ENCODE assay signal across 7 mouse cellular contexts in genomic region chr9:123480253-123480921, GRCm38 (mm10). TPM values are rescaled to one million over a fixed set of nuclear protein-coding genes. Genes with fewer than 3 reads are reported as not detected.
DNase-seq lines count a peak whose midpoint lies in the region; ATAC-seq and TF ChIP-seq lines count a peak whose summit lies in the region.

No protein-coding gene starts in this region.

- no peaks in the 10 kb centered on the region for H3K27me3 ChIP-seq in C2C12 (ENCODE audit: control insufficient read depth, insufficient read depth, insufficient read length)
- H3K27me3 ChIP-seq in hindbrain, embryonic 13.5 days: no peaks in the 10 kb centered on the region
- H3K27me3 ChIP-seq in lung, embryonic 14.5 days (ENCODE audit: insufficient read depth, low read length): no peaks in the 10 kb centered on the region

- H3K9ac ChIP-seq in hindbrain, embryonic 13.5 days: peak overlapping the region; percentile 71; the same call in 1 of the 2 replicates
- peak overlapping the region; percentile 76 for H3K9ac ChIP-seq in lung, embryonic 14.5 days

- H3K79me3 ChIP-seq in C2C12 (ENCODE audit: low read depth): peaks cover 64% of the 10 kb centered on the region

- WGBS in hindbrain, embryonic 13.5 days: 84% methylated on average over 18 of the region's 18 CpGs
- 46% methylated on average over 18 of the region's 18 CpGs for WGBS in lung, embryonic 14.5 days
- WGBS in olfactory bulb, adult 2 months: 78% methylated on average over 18 of the region's 18 CpGs

- H3K4me1 ChIP-seq in brown adipose tissue, adult 24 weeks (ENCODE audit: control insufficient read depth, insufficient read depth, insufficient read length, low read length): peaks cover 36% of the 10 kb centered on the region
- peaks cover 51% of the 10 kb centered on the region for H3K4me1 ChIP-seq in hindbrain, embryonic 13.5 days (replicated peaks)
- peaks cover 31% of the 10 kb centered on the region for H3K4me1 ChIP-seq in lung, embryonic 14.5 days (ENCODE audit: insufficient read depth)
- H3K4me1 ChIP-seq in olfactory bulb, adult 2 months (ENCODE audit: control insufficient read depth, insufficient read depth, low read length): peaks cover 10% of the 10 kb centered on the region

- ATAC-seq in hindbrain, embryonic 13.5 days (ENCODE audit: low FRiP score): no peak
- no peak for ATAC-seq in lung, embryonic 14.5 days (ENCODE audit: insufficient read depth)

- H3K36me3 ChIP-seq in C2C12 (ENCODE audit: control insufficient read depth, insufficient read depth): peaks cover 31% of the 10 kb centered on the region
- H3K36me3 ChIP-seq in hindbrain, embryonic 13.5 days: no peaks in the 10 kb centered on the region
- peaks cover 36% of the 10 kb centered on the region for H3K36me3 ChIP-seq in lung, embryonic 14.5 days (ENCODE audit: insufficient read depth)

- peak overlapping the region; percentile 63 for H3K4me2 ChIP-seq in hindbrain, embryonic 13.5 days
- peak overlapping the region; percentile 98 for H3K4me2 ChIP-seq in lung, embryonic 14.5 days

- peak; percentile 68 for DNase-seq in lung, embryonic 14.5 days
- no peak for DNase-seq in frontal cortex, postnatal 36 days (ENCODE audit: low spot score in 2 of 2)
- DNase-seq in testis, postnatal 10 days (ENCODE audit: low spot score): no peak

- H3ac ChIP-seq in C2C12 (ENCODE audit: control insufficient read depth, insufficient read length, low read depth): peak overlapping the region; percentile 21

- no peak for TF ChIP-seq POLR2A in olfactory bulb, adult 2 months (IDR thresholded peaks at IDR 0.05; ENCODE audit: insufficient read depth, low read depth, low read length)

- H3K4me3 ChIP-seq in C2C12 (ENCODE audit: insufficient read depth, poor library complexity, severe bottlenecking): peak overlapping the region; percentile 57
- H3K4me3 ChIP-seq in brown adipose tissue, adult 24 weeks (ENCODE audit: insufficient read depth, low read depth, low read length): peak overlapping the region; percentile 89
- peak overlapping the region; percentile 8; the same call in 1 of the 2 replicates for H3K4me3 ChIP-seq in hindbrain, embryonic 13.5 days
- peak overlapping the region; percentile 70 for H3K4me3 ChIP-seq in lung, embryonic 14.5 days (ENCODE audit: low read depth, low read length)
- peak overlapping the region; percentile 58; the same call in 1 of the 2 replicates for H3K4me3 ChIP-seq in olfactory bulb, adult 2 months (ENCODE audit: insufficient read depth, low read depth, low read length)

- TF ChIP-seq CTCF in C2C12 (IDR thresholded peaks at IDR 0.05; ENCODE audit: control insufficient read depth, insufficient read depth, insufficient read length): no peak
- no peak for TF ChIP-seq CTCF in lung, embryonic 14.5 days (IDR thresholded peaks at IDR 0.05; ENCODE audit: low read depth)
- no peak for TF ChIP-seq CTCF in olfactory bulb, adult 2 months (IDR thresholded peaks at IDR 0.05; ENCODE audit: insufficient read depth, low read depth, low read length)

- peaks cover 69% of the 10 kb centered on the region for H3K79me2 ChIP-seq in C2C12 (ENCODE audit: control insufficient read depth, insufficient read depth)

- peak overlapping the region; percentile 27; the same call in 1 of the 2 replicates for H3K27ac ChIP-seq in brown adipose tissue, adult 24 weeks (replicated peaks; ENCODE audit: low read depth, low read length)
- H3K27ac ChIP-seq in hindbrain, embryonic 13.5 days: no peak overlapping the region
- H3K27ac ChIP-seq in lung, embryonic 14.5 days (ENCODE audit: low read depth): peak overlapping the region; percentile 90; the same call in 1 of the 2 replicates
- no peak overlapping the region for H3K27ac ChIP-seq in olfactory bulb, adult 2 months (ENCODE audit: insufficient read depth, low read depth, low read length)

- no peaks in the 10 kb centered on the region for H3K9me3 ChIP-seq in hindbrain, embryonic 13.5 days
- H3K9me3 ChIP-seq in lung, embryonic 14.5 days (ENCODE audit: low read depth, low read length): no peaks in the 10 kb centered on the region

TF ChIP-seq in C2C12, 6 proteins besides CTCF, POLR2A, EP300 and RAD21:
- no peak for TF ChIP-seq USF1 (IDR thresholded peaks at IDR 0.05; ENCODE audit: low read depth)
- TF ChIP-seq MYOG (IDR thresholded peaks at IDR 0.05; ENCODE audit: control insufficient read depth, extremely low read depth, insufficient read length): no peak
- TF ChIP-seq MAX (IDR thresholded peaks at IDR 0.05): no peak
- TF ChIP-seq MYOD1 (IDR thresholded peaks at IDR 0.05; ENCODE audit: control insufficient read depth, insufficient read length, low read depth): no peak
- TF ChIP-seq CEBPB (IDR thresholded peaks at IDR 0.05; ENCODE audit: low read depth): no peak
- no peak for TF ChIP-seq FOSL1 (IDR thresholded peaks at IDR 0.05; ENCODE audit: insufficient read depth, low read length, poor library complexity, severe bottlenecking)

RNA-seq across cellular contexts. Expression of gene Limd1, which starts 1.9 kb away (rescaled TPM):
- 20.0 TPM for polyA plus RNA-seq in C2C12 (2012; fragmentation: generic; extraction: Trizol)
- polyA plus RNA-seq in brown adipose tissue, adult 24 weeks (2012; ENCODE audit: insufficient read depth, insufficient read length, missing spikeins): 14.0 and 22.4 TPM in 2 replicates
- 17.3 and 18.1 TPM in 2 replicates for polyA plus RNA-seq in hindbrain, embryonic 13.5 days (2015; fragmentation: Nextera tagmentation; extraction: Ambion mirVana)
- 68.2 and 69.7 TPM in 2 replicates for polyA plus RNA-seq in lung, embryonic 14.5 days (2014; fragmentation: Nextera tagmentation; extraction: Ambion mirVana)
- polyA plus RNA-seq in olfactory bulb, adult 2 months (2012; ENCODE audit: insufficient read depth, insufficient read length, low replicate concordance, missing spikeins): not detected in 2 replicates

RNA-seq across cellular contexts. Expression of gene Sacm1l, which starts 49.2 kb away (rescaled TPM):
- polyA plus RNA-seq in C2C12 (2012; fragmentation: generic; extraction: Trizol): 9.1 TPM
- 67.2 and 80.7 TPM in 2 replicates for polyA plus RNA-seq in brown adipose tissue, adult 24 weeks (2012; ENCODE audit: insufficient read depth, insufficient read length, missing spikeins)
- polyA plus RNA-seq in hindbrain, embryonic 13.5 days (2015; fragmentation: Nextera tagmentation; extraction: Ambion mirVana): 50.4 and 52.4 TPM in 2 replicates
- 47.6 and 53.0 TPM in 2 replicates for polyA plus RNA-seq in lung, embryonic 14.5 days (2014; fragmentation: Nextera tagmentation; extraction: Ambion mirVana)
- polyA plus RNA-seq in olfactory bulb, adult 2 months (2012; ENCODE audit: insufficient read depth, insufficient read length, low replicate concordance, missing spikeins): not detected in 2 replicates

Comparison
In these comparisons a context has a peak if more than half of its experiments do, and no peak if none do; other contexts are left out.
1. H3K4me3 ChIP-seq: peak in every context shown above with its lines; median percentile 89 in brown adipose tissue, adult 24 weeks; 70 in lung, embryonic 14.5 days; 58 in olfactory bulb, adult 2 months; 57 in C2C12; 8 in hindbrain, embryonic 13.5 days.
2. H3K27ac ChIP-seq: peak in brown adipose tissue, adult 24 weeks (single experiment) and lung, embryonic 14.5 days (single experiment); none in hindbrain, embryonic 13.5 days (single experiment) and olfactory bulb, adult 2 months (single experiment).
3. RNA of gene Limd1, which starts 1.9 kb away (polyA plus RNA-seq): 68.2 to 69.7 TPM in lung, embryonic 14.5 days, 20.0 TPM in C2C12 (single experiment), 17.3 to 18.1 TPM in hindbrain, embryonic 13.5 days and 14.0 to 22.4 TPM in brown adipose tissue, adult 24 weeks; not detected in olfactory bulb, adult 2 months; every median in the first group is over 10 times any median in the second.